Mouse (Mus musculus) spleen, postnatal 4 days (tissue): ENCODE results near the gene Nap1l5.
"Not testable (repeated sequence)": the region's sequence is repeated elsewhere in the genome, so short reads cannot be mapped to it uniquely, and the experiment has no call there.

Experiments
- DNase-seq, 2 experiments: peaks; one replicate each; pipeline ENCODE4 v3.0.0; 2022; ENCODE audit warnings: low spot score in 2 of 2

Gene Nap1l5

DNA sequence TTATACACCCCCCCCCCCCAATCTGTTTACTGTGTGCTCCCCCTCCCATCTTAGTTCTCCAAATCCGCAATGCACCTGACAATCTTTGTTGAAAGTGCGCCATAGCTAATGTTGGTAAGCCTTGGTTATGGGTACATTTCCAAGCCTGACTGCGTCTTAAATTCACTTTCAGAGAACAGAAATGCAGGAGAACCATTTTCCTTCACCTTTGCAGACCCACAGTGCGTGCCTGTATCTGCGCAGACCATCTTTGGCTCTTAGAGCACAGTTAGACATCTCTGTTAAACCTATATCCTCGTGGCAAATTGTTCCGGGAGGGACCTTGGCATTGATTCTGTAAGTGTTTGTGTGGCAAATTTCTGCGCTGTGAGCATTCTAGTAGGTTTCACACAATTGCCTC, 460 bp upstream of the Nap1l5 start:
- DNase-seq, result no peak

DNA sequence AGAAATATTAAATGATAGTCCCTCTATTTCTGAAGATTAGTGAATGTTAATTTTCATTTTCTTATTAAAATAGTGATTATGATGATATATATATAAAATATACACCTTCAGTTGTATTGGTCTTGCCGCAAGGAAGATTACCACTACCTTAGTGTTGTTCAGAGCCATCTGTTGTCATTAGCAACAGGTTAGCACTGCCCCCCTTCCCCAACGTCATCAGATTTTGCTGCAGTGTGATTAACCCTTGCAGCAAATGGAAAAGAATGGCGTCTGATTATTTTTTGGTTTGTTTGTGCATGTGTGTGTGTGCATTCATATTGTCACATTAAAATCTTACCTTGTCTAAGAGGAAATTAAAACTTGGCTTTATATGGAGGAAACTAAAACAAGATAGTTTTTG, 2.3 kb downstream of the Nap1l5 start:
- DNase-seq, result no peak

DNA sequence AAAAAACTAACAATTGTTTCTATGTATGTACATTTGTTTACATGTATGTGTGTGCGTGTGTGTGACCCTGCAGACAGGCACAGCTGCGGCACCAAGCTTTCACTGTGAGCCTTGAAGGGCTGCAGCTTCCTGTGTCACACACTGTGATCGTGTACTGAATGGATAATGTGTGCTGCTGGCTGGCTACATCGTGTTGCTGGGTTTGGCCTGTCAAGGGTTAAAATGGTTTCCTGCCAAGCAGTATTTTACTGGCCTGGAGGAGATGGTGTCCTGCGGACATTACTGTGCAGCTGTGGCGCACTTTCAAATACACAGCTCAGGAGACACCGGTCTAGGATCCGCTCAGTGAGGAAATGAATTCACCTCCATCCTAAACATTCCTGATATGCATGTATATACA, 3.7 kb downstream of the Nap1l5 start:
- DNase-seq, result no peak

GRCm38 (mm10) chr6:58900536-58900935, 6.3 kb downstream of the Nap1l5 start:
- no peak for DNase-seq

DNA sequence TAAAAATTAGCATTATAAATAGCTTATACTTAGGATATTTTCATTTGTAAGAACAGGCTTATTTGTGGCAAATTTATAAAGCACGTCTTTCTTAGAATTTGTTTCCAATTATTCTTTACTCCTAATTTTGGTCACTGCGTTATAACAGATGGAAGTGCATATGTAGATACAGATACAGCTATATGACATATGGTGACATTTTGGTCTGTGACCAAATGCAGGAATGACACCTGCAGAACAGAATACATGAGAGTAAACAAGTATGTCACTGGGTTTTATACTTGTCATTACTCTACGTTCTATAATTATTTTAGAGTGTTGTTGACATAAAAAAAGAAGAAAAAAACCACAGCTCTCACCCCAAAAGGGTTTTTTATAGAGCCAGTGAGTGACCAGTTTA, 7.8 kb downstream of the Nap1l5 start:
- no peak for DNase-seq

DNA sequence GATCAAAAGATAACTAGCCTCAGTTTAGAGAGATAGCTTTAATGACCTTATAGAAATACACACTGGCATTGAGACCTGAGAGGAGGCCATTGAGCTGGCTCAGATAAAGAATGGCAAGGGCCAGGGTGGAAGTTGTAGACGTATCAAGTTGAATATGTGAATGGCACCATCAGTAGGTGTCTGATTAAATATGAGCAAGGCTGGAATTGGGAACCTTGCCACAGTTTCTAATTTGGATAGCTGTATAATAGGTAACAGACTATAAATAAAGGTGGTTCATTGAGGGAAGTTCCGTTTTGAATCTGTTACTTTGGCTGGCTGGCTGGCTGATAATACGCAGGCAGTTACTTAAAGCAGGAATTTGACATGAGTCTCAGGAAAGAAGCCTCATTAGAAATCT, 10.2 kb downstream of the Nap1l5 start:
- no peak for DNase-seq

DNA sequence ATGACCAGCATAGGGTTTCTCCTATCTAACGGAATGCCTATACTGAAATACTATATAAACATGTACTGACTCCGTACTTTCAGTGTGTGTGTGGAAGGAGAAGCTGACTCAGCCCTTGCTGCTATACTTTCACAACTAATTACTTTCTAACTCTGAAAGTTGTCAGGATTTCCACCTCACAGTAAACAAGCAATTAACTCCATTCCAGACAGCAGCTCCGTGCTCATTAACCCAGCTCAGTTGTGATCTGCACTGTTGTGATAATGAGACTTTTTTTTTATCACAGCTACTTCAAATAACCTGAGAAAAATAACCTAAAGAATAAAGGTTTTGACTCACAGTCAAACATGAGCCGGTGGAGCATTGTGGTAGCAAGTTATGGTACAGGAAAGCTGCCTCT, 11.9 kb downstream of the Nap1l5 start:
- DNase-seq, result no peak

GRCm38 (mm10) chr6:58893307-58893706, 13.6 kb downstream of the Nap1l5 start:
- DNase-seq, result no peak

- DNase-seq, result no peak
These were observed 17.0 kb downstream of the Nap1l5 start for GRCm38 (mm10) chr6:58889917-58890316.

DNA sequence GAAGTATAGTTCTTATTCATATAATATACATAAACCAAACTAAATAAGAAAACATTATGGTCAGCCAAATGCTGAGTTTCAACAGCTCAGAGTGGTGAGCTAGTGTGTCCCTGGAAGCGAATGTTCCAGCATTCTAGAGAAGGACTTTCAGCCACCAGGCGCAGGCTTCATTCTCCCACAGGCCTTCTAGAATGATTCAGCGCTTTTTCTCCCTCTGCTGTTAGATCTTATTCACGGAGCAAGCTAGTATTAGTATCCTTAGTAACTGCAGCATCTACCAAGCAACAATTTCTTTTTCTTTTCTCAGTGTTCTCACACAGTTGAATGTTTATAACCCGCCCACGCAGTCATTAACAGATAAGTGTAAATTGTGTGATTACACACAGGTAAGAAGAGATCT, 24.6 kb downstream of the Nap1l5 start:
- DNase-seq, result no peak

DNA sequence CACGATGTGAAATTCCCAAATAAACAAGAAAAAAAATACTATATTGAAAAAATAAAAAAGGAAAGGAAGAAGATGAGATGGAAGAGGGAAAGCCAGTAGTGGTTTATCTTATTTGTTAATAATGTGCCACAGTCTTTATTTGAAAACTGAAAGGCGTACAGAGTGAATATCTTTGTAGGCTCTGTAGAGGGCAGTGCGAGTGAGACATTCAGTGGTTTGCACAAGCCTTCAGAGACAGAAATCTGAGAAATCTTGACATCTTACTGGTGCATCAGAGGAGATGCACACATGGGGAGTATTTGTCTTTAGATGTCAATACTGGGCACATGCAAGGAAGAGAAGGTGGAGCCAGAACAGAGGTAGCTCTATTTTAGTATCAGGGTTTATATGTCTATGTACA, 25.5 kb downstream of the Nap1l5 start:
- DNase-seq, result no peak

DNA sequence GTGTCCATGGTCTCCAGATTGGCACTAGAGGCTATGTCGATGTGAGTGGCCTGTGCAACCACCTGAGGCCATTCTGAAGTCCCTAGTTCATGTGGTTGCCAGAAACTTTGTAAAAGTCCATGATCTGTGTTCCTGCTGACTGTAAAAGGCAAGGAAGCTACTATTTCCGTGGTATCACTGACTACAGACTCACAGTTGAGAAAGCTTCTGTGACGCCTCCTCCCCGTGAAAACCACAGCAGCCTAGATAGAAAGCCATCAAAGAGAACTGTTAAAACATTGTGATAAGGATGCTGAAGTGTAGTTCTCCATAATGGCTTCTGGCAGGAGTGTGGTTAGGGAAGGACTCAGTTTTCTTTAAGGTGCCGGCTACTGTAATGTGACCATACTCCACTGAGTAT, 26.0 kb downstream of the Nap1l5 start:
- DNase-seq, result no peak

DNA sequence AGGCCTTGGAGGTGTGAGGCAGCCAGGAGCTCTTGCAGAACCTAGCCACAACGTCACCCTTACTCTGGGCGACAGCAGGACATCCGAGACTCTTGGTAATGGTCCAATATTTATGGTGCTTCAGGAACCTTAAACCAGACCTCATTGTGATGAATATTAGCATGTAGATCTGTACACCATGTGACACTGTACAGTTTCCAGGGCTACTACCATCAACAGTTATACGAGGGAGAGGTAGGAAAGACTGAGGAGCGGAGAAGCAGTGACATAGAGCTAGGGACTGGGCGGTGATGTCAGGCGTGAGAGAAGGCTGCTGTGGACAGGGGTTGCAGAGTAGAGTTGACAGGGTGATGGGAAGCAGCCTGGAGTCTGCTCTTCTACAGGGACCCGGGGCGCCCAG, 26.9 kb downstream of the Nap1l5 start:
- no peak for DNase-seq

DNA sequence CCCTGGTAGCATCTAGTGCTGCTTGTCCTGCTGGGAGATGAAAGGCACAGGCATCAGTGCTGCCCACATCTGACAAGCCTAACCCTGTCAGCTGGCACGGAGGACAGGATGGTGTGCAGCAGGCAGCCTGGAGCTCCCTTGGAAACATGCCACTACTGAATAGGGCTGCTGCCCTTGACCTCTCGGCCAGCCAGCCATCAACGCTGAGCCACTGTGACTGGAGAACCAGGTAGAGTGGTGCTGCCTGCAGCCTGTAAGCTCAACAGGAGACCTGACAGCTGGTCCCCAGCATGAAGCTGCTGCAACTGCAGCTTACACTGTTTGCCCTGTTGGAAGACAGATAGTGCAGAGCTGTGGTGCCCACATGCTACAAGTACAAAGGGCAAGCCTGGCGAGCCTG, 27.3 kb downstream of the Nap1l5 start:
- DNase-seq, result no peak

GRCm38 (mm10) chr6:58867858-58868257, 39.0 kb downstream of the Nap1l5 start:
- not testable (repeated sequence) for DNase-seq

DNA sequence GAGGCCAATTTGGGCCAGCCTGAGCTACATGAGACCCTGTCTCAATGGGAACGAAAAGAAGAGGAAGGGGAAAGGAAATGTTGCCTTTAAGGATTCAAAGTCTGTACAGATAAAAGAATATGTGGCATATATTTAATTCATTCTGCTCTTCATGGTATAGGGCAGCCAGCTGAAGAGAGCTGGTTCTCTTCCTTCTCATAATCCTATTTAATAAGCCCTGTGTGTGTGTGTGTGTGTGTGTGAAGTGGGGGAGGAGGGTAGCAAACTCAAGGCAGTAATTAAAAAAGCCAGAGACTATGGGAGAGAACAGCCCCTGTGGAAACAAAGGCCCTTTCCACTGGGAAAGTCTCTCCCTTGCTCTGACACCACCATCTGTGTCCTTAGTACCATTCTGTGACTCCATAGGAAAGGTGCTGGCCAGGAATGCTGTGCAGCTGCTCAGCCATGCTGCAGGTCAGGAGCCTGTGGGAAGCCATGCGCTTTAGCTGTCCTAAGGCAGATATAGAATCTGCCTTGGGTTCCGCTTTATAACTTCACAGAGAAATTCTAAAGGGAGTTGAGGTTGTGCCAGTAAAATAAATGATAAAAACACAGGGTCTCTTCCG, 43.1 kb downstream of the Nap1l5 start:
- no peak for DNase-seq

DNA sequence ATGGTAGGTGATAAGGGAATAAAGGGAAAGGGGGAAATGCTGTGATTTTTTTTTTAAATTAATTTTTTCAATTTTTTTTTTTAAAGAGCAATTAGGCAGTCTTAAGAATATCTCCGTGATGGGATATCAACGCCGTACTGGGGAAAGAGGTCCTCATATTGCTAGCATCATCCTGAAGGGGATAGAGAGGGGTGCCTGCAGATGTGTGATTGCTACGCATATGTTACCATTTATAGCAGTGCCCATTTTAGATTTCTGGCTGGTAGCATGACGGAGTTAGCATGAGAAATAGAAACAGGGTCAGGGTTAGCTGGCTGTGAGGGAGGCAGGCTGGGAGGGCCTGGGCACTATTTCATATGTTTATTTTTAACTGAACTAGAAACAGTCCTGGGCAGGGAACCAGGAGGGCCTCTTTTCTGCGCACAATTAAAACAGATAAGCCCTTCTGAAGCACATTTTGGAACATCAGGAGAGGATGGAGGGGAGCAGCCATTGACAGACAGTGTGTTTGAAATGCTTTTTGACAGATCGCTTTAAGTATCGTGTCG, 44.4 kb downstream of the Nap1l5 start:
- DNase-seq, result no peak

DNA sequence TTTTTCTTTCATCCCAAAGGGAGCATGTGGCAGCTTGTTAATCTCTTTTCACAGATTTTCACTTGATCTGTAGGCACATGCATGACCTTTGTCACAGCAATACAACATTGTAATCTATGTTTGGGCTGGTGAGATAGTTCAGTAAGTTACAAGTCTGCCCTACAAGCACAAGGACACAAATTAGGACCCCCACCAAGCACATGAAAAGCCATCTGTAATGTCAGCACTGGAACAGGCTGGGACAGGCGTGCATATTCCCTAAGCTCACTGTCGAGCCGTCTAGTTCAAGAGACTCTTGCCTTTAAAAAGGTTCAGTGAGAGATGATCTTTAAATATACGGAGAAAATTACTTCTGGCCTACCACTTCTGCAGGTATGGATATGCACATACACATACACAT, 47.4 kb downstream of the Nap1l5 start:
- no peak for DNase-seq

- no peak for DNase-seq
These were observed 50.4 kb downstream of the Nap1l5 start for GRCm38 (mm10) chr6:58856494-58856893.

DNA sequence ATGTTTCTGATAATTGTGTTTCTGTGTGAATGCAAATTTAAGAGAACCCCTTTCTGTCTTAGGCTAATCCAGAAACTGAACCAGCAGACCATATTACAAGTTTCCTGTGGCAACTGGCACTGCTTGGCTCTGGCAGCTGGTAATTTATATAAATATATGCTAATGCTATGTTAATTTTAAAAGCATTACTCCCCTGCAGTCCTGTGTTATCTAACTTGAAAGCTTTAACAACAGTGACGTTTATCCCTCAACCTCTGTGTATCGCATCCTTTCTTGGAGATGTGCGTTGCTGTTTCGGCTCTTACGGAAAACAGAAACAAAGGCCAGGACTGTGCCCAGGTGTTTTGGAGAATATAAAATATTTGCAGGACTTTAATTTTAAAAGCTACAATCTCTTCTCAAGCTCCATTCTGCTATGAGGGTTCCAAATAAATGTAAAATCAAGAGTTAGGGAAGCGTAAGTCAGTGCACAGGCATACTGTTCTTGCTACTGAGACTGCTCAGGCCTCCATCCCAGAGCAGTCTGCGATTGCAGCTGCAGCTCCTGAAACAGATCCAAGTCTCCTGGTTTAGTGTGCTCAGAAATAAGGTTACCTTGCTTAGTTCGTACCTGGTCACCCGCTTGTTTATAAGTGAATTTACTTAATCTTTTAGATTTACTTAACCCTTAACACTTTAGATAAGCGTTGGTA, 51.1 kb downstream of the Nap1l5 start:
- DNase-seq, result no peak
